In the genomic region with DNA sequence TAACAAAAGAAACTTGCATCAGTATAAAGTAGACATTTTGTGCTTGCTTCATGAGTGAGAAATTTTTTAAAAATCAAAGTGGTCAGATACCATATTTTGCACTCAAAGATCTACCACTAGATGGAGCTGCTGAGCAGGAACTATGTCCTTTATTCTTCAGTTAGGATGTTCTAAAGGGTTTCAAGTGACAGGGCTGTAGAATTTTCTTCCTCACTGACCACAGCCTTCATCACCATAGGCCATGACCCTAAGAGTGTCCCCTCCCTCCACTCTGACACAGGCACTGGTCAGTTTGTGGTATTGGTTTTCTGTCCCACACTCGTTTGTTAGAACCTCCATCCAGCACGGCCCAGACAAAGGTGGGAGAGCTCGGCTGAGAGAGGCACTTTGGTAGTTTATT, we compare ENCODE assay signal across 9 mouse cellular contexts. TPM values are rescaled to one million over a fixed set of nuclear protein-coding genes. Genes with fewer than 3 reads are reported as not detected.
DNase-seq lines count a peak whose midpoint lies in the region; ATAC-seq and TF ChIP-seq lines count a peak whose summit lies in the region.
"Had no signal": no experiment of that assay in that cellular context is flagged by ENCODE, and none has a peak within 500 bp of the region (broad histone marks: within the 10 kb centered on the region; RNA-seq: fewer than 3 reads in every experiment).

No protein-coding gene starts in this region.

- H3K4me1 ChIP-seq in E14TG2a.4 (replicated peaks; ENCODE audit: low read depth, low read length), result no peaks in the 10 kb centered on the region
- H3K4me1 ChIP-seq in heart, embryonic 15.5 days (replicated peaks), result peaks cover 24% of the 10 kb centered on the region
- no peaks in the 10 kb centered on the region for H3K4me1 ChIP-seq in midbrain, embryonic 15.5 days
- H3K4me1 ChIP-seq: limb, embryonic 15.5 days had no signal

- no peak overlapping the region for H3K4me2 ChIP-seq in heart, embryonic 15.5 days
- H3K4me2 ChIP-seq in midbrain, embryonic 15.5 days, result no peak overlapping the region
- H3K4me2 ChIP-seq: limb, embryonic 15.5 days had no signal

- peaks cover 9% of the 10 kb centered on the region for H3K9me3 ChIP-seq in E14TG2a.4 (ENCODE audit: low read length)
- H3K9me3 ChIP-seq in heart, embryonic 15.5 days (replicated peaks), result no peaks in the 10 kb centered on the region
- no peaks in the 10 kb centered on the region for H3K9me3 ChIP-seq in midbrain, embryonic 15.5 days
- H3K9me3 ChIP-seq: limb, embryonic 15.5 days had no signal

- peaks cover 10% of the 10 kb centered on the region for H3K27me3 ChIP-seq in E14TG2a.4 (ENCODE audit: insufficient read depth, low read length)
- no peaks in the 10 kb centered on the region for H3K27me3 ChIP-seq in heart, embryonic 15.5 days
- H3K27me3 ChIP-seq in midbrain, embryonic 15.5 days (replicated peaks), result no peaks in the 10 kb centered on the region
- H3K27me3 ChIP-seq: limb, embryonic 15.5 days had no signal

- no peak overlapping the region for H3K4me3 ChIP-seq in E14TG2a.4 (replicated peaks; ENCODE audit: low read length)
- no peak overlapping the region for H3K4me3 ChIP-seq in heart, embryonic 15.5 days
- H3K4me3 ChIP-seq in midbrain, embryonic 15.5 days, result no peak overlapping the region
- H3K4me3 ChIP-seq: limb, embryonic 15.5 days had no signal

- WGBS in heart, embryonic 15.5 days, result 59% methylated on average over 3 of the region's 3 CpGs
- WGBS in midbrain, embryonic 15.5 days, result 79% methylated on average over 3 of the region's 3 CpGs

- ATAC-seq in heart, embryonic 15.5 days (replicated peaks; ENCODE audit: insufficient number of reproducible peaks, insufficient read depth, low FRiP score, low read depth), result 0 out of 2 replicates have a peak, but pooled peaks have one; percentile 19
- ATAC-seq in midbrain, embryonic 15.5 days (replicated peaks), result 0 out of 2 replicates have a peak, but pooled peaks have one; percentile 30

- peak; percentile 68 for DNase-seq in layer of hippocampus, adult 11-12 months (ENCODE audit: low spot score)
- DNase-seq in layer of hippocampus, postnatal 36 days, result no peak
- DNase-seq in ZHBTc4 (ENCODE audit: low read depth, low spot score), result peak; percentile 56
- DNase-seq in testis, postnatal 14 days (ENCODE audit: low spot score), result no peak

- peak overlapping the region; percentile 12; the same call in 1 of the 2 replicates for H3K27ac ChIP-seq in heart, embryonic 15.5 days
- H3K27ac ChIP-seq in midbrain, embryonic 15.5 days, result no peak overlapping the region
- H3K27ac ChIP-seq: limb, embryonic 15.5 days had no signal

- no peaks in the 10 kb centered on the region for H3K36me3 ChIP-seq in E14TG2a.4 (ENCODE audit: insufficient read depth, low read length)
- H3K36me3 ChIP-seq in heart, embryonic 15.5 days, result no peaks in the 10 kb centered on the region
- no peaks in the 10 kb centered on the region for H3K36me3 ChIP-seq in midbrain, embryonic 15.5 days (replicated peaks)
- H3K36me3 ChIP-seq: limb, embryonic 15.5 days had no signal

- no peak overlapping the region for H3K9ac ChIP-seq in heart, embryonic 15.5 days
- H3K9ac ChIP-seq in midbrain, embryonic 15.5 days, result no peak overlapping the region
- H3K9ac ChIP-seq: limb, embryonic 15.5 days had no signal

- peak; percentile 87 for TF ChIP-seq CTCF in E14TG2a.4 (conservative IDR thresholded peaks at IDR 0.05; ENCODE audit: low read length)

RNA-seq across cellular contexts. Expression of a gene that starts 7.4 kb away (rescaled TPM):
- not detected for total RNA-seq in layer of hippocampus, postnatal 36 days (2021)
- polyA plus RNA-seq in heart, embryonic 15.5 days (2015; fragmentation: Nextera tagmentation; extraction: Ambion mirVana), result 0.70 TPM in 1 of 2 replicates, not detected in the other
- polyA plus RNA-seq in midbrain, embryonic 15.5 days (2015; fragmentation: Nextera tagmentation; extraction: Ambion mirVana), result not detected in 2 replicates
- polyA plus RNA-seq: limb, embryonic 15.5 days; stomach, embryonic 16.5 days had no signal

RNA-seq across cellular contexts. Expression of a gene that starts 9.4 kb away (rescaled TPM):
- total RNA-seq in layer of hippocampus, postnatal 36 days (2021), result 10 to 100 TPM; 12.0 to 13.5 TPM
- polyA plus RNA-seq in heart, embryonic 15.5 days (2015; fragmentation: Nextera tagmentation; extraction: Ambion mirVana), result 50.4 and 53.8 TPM in 2 replicates
- polyA plus RNA-seq in midbrain, embryonic 15.5 days (2015; fragmentation: Nextera tagmentation; extraction: Ambion mirVana), result 4.5 and 5.6 TPM in 2 replicates

RNA-seq across cellular contexts. Expression of a gene that starts 11.6 kb away (rescaled TPM):
- total RNA-seq in layer of hippocampus, postnatal 36 days (2021), result 10 to 100 TPM; 43.6 to 47.5 TPM
- polyA plus RNA-seq in heart, embryonic 15.5 days (2015; fragmentation: Nextera tagmentation; extraction: Ambion mirVana), result 23.4 and 28.1 TPM in 2 replicates
- 48.9 and 50.4 TPM in 2 replicates for polyA plus RNA-seq in midbrain, embryonic 15.5 days (2015; fragmentation: Nextera tagmentation; extraction: Ambion mirVana)

RNA-seq across cellular contexts. Expression of a gene that starts 11.7 kb away (rescaled TPM):
- total RNA-seq in layer of hippocampus, postnatal 36 days (2021), result not detected
- not detected in 2 replicates for polyA plus RNA-seq in heart, embryonic 15.5 days (2015; fragmentation: Nextera tagmentation; extraction: Ambion mirVana)
- 0.88 TPM in 1 of 2 replicates, not detected in the other for polyA plus RNA-seq in midbrain, embryonic 15.5 days (2015; fragmentation: Nextera tagmentation; extraction: Ambion mirVana)

RNA-seq across cellular contexts. Expression of a gene that starts 19.8 kb away (rescaled TPM):
- 1 to 10 TPM; 6.3 to 7.7 TPM for total RNA-seq in layer of hippocampus, postnatal 36 days (2021)
- 5.7 and 7.3 TPM in 2 replicates for polyA plus RNA-seq in heart, embryonic 15.5 days (2015; fragmentation: Nextera tagmentation; extraction: Ambion mirVana)
- polyA plus RNA-seq in midbrain, embryonic 15.5 days (2015; fragmentation: Nextera tagmentation; extraction: Ambion mirVana), result 16.3 and 16.8 TPM in 2 replicates

Comparison
In these comparisons a context has a peak if more than half of its experiments do, and no peak if none do; other contexts are left out.
1. DNase-seq: peak in layer of hippocampus, adult 11-12 months (single experiment) and ZHBTc4 (single experiment); none in layer of hippocampus, postnatal 36 days (0 of 2) and testis, postnatal 14 days (single experiment).